Mouse (Mus musculus) thymus, adult 18-20 months (tissue): ENCODE measurements around the gene Dnm3.

ENCODE experiments used
- DNase-seq, 2 experiments: peaks; one replicate each; pipeline ENCODE4 v3.0.0; 2022; ENCODE audit warnings: mixed read lengths in 2 of 2

Dnm3 gene

DNA sequence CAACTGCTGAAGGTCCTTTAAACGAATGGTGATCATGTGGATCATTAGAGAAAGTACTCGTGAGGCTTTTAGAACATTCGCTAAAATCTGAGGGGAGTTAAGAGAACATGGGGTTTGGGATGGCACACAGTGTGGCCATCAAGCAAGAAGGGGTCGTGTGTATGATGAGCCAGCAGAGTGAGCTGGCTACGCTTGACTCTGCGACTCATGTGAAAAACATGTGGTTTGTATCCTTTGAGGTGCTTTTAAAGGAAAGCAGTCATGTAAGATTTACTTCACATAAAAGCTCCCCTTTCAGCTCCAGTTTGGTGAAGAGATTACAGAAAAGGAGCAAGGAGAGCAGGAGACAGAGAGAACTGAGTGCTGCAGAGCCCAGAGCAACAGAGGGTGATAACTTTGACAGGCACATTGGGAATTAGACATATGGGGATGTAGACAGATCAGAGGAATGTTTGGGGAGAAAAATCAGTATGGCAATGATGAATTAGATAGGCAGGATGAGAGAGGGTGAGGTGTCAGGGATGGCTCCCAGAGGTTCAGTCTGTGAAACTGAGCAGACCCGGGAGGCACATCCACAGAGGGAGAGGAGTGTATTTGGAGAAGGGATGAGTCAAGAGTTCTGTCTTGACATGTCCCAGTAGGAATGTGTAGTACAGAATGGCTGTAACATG, 234.7 kb downstream of the Dnm3 start:
- no peak for DNase-seq

DNA sequence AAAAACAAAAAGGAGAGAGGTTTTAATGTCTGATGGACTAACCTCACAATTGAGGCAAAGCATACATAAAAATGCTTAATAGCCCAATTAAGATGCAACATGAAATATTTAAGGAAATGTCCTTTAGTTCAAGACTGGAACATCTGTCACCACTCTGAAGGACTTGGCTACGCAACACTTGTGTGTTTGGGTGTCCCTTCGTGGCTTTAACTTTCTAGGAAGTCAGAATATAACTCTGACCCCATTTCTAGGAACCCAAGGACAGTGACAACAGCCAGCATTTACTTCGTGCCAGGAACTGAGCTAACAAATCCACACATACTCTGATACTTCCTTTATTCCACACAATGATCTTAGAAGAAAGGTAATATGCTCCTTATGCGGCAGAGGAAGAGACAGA, 237.1 kb downstream of the Dnm3 start:
- DNase-seq, result no peak

DNA sequence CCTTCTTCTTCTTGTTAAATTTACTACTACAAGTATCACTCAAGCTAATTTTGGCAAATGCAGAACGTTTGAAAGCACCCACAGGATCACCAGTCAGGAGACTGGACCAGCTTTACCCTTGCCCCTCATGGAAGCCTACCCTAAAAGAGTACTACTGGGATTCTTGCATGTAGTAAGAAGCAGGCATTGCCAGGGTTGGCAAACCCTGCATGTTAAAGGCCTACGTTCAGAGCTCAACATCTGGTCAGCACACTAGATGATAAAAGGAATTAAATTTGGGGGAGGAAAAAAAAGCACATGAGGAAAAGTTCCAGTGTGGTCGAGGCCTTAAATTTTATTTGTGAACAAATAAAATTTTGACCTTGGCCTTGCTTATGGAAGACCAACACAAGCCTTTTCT, 239.2 kb downstream of the Dnm3 start:
- no peak for DNase-seq

DNA sequence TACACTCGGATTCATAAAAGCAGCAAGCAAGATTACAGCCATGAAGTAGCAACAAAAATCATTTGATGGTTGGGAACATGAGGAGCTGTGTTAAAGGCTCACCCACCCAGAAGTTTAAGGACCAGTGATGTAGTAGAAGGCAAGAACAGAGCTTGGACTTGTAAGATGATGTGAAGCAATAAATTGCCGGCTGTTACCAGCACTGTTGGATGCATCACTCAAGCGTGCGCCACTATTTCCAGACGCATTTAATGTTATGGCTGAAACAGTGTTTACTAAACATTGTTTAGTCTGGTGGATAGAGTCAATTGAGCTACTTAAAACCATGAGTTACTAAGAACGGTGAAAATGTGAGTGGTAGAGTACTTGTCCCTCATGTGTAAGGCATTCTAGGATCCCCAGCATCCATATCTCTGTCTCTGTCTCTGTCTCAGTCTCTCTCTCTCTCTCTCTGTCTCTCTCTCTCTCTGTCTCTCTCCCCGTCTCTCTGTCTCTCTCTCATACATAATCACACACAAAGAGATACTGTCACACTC, 241.1 kb downstream of the Dnm3 start:
- no peak for DNase-seq

DNA sequence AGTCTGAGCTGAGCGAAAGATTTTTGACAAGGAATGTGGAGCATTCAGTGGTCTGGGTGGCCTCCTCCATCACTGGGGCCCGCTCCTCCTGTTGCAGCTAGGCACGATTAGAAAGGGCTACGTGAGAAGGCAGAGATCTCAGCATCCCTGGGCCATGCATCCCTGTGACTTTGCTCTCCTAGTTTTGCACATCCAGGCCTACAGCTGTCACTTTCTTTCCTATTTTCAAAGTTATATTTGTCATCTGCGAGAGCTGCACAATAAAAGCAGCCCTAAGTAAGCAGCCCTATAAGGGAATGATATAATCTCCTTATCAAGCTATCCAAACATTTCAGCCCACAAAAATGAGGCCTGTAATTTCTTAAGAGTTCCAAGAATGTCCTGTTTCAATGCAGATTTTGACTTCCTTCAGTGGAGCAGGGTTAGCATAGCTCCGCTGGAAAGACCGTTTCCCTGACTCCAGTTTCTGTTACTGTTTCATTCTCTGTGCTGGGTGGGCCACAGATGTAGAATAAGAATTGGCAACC, 252.2 kb downstream of the Dnm3 start:
- DNase-seq, result no peak

DNA sequence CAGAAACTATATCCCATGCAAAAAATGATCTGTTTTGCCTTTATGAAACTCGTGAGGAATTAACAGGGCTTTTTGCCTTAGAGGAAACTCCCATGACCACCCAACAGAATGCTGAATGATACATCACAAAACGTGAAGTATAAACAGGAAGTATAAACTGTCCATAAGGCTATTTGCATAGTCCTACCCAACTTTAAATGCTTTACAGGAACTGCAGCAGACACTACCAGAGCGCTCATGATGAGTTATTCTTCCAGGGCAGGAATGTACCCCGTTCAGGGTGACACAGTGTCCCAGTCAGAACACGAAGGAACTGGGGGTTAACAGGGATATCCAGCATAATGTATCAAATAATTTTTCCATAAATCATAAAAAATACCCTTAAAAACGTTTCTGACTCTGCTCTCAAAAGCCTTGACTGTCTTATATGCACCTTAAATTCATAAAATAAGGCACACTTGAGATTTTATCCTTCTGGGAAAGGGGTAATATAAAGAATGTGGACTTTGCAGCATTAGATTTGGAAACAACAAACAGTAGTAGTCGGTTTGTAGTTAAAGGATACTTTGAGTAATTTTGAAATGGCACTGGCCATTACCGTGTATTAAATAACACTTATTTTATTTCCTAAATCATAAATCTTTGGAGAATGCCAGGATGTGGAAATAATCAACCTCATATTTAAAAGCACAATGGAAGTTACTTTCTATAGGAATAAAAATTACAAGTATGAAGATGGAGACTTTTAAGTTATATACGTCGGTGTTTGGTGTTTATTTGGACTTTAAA, 252.8 kb downstream of the Dnm3 start:
- no peak for DNase-seq

DNA sequence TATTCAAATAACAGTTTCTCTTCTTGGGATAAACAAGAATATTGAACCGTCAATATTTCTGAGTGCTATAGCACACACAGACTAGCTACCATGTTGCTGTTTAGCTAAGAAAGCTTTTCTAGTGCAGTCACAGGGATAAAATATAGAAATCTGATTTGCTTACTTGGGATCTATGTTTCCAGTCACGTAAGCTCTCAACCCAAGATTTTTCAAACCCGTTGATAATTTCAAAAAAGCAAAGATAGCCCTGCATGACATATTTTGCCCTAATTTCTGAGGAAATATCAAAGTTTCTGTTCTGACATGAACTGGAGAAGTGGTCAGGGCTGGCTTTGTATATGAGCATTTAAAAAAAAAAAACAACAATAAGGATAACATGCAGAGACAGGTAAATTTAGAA, 253.8 kb downstream of the Dnm3 start:
- DNase-seq, result no peak

DNA sequence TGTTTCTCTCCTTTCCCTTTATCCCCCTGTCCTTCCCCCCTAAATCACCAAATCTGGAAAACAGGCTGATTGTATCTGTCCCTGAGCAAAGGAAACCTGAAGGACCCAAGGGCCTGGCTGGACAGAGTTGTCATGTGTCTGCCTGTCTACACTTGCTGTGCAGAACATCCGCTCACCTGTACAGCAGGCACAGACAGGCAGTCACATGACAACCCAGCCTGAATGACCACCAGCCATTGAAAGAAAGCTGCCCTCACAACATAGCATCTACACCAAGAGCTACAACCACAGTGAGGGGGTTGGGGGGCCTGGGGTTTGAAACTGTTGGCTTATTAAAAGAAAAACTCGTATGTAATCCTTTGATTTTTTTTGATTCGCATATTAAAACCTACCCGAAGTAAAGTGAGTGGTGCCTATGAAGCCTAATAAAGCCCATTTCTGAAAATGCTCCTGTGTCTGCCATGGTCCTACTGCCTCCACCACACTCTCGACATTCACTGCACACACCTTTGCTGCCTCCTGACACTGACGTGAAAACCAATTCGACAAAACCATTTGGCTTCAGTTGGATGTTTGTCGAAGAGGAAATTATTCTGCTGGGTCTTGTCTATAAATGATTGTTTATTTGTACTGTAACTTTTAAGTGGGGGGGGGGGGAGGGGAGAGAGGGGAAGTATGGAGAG, 254.4 kb downstream of the Dnm3 start:
- no peak for DNase-seq

DNA sequence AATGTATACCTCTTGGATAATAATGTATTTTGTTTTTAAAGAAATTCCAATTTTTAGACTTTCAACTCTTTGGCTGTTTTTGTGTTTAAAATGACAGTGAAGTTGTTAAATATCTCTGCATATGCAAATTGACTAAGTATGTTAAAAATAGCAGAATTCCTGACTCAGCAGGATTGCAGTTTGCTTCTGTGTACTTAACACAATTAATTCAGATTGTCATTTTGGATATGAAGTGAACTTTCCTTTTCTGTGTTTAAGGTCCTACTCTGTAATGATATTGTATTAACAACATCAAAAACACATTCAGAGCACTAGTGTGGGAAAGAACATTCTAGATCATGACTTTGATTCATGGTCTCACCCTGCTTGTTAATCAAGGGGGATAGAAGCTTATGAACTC, 255.5 kb downstream of the Dnm3 start:
- DNase-seq, result no peak

DNA sequence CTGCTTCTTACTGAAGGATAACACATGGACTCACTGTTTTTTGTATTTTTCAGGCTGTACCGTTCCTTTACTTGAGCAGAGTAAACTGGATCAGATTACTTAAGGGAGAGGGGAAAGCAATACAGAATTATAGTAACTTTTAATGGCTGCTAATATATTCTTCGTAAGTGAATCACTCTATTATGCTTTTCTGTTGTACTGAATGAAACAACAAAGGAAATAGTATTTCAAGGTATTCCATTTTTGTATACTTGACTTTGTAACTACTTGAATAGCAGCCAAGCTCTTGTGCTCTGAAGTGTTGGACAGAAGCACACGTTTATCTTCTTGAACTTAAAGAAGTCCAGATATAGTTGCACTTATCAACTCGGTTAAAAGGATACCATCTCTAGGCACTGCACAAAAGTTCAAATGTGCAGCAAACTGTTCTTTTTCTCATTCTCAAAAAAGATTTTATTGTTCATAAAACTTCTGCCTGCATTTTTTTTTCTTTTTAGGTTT, 256.0 kb downstream of the Dnm3 start:
- DNase-seq, result no peak

DNA sequence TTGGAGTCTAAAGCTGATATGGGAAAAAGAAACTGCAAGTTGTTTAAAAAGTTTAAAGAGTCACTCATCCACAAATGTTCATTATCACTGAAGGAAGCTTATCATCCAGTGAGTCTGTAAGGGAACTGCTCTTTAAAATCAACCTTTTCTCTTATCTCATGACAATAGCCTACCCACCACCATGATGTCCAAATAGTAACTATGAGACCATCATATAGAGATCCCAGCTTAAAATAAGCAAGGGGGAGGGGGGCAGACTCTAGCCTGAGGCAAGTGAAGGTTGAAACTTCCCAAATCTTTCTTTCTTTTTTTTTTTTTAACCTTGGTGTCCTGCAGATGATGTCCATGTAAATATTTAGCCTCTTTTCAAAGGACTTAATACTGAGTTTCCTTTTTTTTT, 256.9 kb downstream of the Dnm3 start:
- DNase-seq, result no peak

DNA sequence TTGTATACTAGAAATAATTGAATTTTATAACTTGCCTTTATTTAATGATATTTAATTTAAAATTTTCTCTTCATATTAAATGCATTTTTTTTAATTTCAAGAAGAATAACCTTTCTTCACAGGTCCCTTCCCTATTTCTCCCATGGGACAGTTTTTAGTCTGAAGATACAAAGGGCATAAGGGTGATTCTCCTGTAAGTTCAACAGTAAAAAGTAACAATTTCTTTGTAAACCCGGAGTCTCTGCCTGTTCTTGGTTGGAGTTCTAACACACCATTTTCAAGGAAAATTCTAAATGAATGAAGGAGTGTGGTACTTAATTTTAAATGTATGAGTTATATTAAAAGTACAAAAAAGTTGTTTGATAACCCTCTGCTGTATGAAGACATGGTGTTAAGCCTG, 258.1 kb downstream of the Dnm3 start:
- DNase-seq, result no peak

DNA sequence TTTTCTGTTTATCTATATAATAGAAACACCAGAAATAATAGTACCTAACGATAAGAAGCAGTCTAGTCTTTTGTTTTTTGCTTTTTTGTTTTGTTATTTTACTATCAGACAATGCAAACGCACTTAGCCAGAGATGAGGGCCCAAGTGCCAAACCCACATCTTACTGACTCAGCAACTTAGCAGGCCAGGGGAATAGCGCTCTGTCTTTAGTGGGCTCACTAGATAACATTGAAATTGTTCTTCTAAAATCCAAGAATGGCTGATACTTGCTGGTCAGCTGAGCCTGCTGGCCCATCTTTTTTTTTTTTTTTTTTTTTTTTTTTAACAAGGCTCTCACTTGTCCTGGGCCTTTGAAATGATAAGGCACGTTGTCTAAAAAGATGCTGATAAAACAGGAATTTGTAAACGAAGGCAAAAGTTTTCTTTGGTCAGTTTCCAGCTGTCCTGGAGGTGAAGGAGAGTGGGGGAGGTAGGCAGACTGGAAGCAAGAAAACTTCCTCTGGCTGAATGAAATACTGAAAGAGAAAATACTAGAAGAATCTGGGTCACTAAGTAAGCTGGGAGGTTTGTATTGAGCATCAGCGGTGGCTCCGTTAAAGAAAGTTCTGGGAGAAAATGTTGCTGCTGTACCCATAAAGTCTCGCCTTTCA, 259.2 kb downstream of the Dnm3 start:
- no peak for DNase-seq

DNA sequence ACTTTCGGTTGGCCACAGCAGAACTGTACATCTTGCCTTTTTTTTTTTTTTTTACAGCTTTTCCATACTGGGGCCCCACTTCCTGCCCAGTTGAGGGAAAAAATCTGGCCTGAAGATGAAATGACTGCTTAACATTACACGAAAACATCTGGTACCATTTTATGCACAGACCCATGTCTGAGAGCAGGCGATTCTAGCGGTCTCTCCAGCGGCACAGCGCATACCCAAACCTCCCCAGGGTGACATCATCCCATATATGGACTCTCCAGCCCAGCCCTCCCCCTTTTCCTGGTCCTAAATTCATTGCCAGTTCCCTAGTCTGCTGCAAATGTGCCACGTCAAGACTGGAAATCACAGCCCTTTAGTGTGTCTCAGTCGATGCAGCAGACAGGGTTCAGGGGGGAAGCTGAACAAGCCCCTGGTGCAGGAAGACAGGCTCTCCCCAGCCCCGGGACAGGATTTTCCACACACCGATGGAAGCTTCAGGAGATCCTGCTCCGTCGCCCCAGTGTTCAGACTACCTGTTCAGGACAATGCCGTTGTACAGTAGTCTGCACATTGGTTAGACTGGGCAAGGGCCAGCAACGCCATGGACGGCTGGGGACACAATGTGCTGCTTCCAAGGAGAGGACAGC, 260.4 kb downstream of the Dnm3 start:
- DNase-seq, result no peak

DNA sequence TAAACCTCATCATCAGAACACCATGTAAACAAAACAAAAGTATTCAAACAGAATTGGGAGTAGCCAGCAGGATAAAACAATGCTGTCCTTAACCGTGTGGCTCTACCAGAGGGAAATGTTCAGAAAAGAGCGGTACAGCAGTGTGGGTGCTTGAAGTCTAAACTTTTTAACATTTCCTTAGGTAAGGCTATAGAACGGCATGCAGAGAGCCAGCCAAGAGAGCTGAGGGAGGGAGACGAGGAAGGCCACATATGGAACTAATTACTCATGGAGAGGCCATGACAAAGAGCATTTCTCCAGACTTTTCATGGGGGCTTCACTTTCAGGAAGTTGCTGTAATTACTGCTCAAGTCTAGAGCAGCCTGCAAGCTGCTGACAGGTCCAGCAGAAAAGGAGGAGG, 261.2 kb downstream of the Dnm3 start:
- no peak for DNase-seq

DNA sequence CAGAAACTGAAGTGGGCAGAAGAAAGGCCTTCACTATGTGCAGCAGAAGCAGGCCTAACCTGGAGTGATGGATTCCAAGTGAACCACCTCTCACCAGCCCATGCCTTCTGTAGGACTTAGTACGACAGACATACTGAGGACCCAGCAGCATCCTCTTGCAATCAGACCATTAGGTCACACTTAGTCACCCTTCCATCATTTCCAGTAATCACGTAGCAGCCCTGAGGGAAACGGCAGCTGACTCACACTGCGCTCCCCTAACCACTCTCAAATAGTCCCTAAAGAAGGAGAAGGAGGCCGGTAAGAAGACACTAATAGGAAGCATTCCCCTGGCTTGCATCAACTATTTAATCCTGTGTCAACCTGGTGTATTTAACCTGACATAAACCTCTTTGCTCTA, 262.1 kb downstream of the Dnm3 start:
- DNase-seq, result no peak

DNA sequence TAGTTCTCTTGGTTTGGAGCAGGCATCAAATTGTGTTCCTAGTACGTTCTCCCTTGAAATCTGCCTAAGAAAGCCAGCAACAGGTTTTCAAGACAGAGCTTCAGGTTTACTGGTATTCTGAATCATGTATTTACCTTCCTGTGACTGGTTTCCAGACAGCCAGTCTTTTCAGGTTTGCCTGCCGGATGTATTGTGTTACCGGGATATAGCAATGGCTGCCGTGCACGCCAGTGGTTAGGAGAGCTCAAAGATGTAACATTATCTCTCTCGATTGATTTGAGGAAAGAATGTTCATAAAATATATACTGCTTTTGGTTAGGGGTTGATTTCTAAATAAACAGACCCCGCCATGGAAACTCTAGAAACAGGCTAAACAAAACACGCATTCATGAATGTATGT, 264.8 kb downstream of the Dnm3 start:
- DNase-seq, result no peak

DNA sequence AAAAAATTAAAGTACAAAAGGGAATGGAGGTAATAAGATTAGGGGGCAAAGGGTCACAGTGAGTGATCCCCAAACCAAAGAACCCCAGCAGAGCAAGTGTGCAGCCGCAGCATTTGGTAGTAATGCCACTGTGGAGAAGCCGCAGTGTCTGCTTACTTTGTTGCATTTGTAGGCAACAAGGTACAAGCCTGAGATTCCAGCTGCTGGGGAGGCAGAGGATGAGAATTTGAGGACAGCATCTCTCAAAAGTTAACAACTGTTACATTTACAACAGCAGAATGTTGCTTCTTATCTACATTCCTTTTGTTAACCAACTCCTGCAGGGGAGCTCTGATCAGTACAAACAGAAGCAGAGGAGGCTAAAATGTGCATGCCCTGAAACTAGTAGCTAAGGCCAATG, 267.3 kb downstream of the Dnm3 start:
- no peak for DNase-seq

DNA sequence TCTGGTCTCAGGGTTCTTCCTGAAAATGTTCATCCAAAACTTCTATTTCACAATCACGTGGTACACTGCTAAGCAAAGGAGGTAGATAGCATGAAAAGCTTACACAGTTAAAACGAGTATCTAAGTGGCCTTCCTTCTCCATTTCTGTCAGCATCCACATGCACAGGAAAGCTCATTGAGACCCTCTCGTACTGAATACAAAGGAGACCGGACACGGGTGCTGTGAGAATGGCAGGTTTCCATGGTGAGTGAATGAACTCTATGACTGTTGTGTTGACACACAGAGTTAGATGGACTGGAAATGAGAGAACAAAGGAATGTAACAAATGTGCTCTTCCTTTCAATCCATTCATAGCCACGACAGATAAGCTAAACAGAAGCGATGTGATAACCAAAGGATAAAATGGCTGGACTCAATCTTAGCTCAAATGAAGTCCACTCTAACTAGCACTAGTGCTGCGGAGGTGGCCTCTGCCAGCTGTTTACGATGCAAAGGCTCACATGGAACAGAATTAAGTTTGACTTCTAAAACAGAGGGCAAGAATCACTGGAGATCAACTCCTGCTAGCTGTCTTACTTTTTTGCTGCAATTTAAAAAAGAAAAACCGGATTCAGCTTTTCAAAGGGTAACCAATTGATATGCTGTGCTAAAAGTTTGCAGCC, 268.2 kb downstream of the Dnm3 start:
- DNase-seq, result no peak

DNA sequence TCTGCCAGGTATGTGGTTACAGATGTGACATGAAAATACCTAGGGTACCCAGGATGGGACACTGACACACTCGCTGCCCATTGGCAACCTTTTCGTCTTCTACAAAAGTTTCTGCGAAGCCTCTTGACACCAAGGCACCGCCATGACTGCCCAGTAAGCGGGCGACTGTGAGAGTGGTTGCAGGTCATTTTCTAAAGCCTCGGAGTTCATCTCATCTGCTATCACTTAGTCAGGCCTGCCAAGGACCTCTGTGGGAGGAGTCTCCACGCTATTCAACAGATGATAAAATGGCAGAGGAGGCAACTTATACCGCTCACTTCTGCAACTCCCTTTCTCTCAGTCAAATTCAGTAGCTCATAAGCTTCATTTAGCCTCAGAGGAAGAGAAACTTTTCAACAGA, 268.8 kb downstream of the Dnm3 start:
- DNase-seq, result no peak

DNA sequence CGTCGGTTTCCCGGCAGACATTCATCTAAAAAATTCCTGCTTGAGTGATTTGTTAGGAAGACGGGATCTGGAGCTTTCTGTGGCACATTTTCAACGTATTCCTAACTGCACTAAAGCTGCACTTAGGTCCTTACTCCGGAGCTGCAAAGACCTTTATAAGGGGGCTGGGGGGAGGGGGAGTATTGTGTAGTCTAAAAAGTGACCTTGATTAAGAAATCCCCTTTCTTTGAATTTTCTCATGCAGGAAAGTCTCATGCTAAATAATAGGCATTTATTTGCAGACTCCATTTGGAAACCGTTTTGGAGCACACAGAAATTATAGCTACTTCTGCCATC, 270.2 kb downstream of the Dnm3 start:
- DNase-seq, result no peak
